Mouse (Mus musculus) lung, postnatal 0 days (tissue): ENCODE results near the gene Glg1.

Experiments used
- CTCF ChIP-seq: IDR thresholded peaks from 2 replicates; pipeline ENCODE4 v1.5.1; 2016; ENCODE audit warnings: antibody characterized with exemption, mild to moderate bottlenecking
- EP300 ChIP-seq: IDR thresholded peaks from 2 replicates; pipeline ENCODE4 v1.6.1; 2016; ENCODE audit warnings: antibody characterized with exemption, mild to moderate bottlenecking, control low read depth

- TF ChIP-seq CTCF (no peak), EP300 (no peak)
Measured at GRCm38 (mm10) chr8:111114891-111115290, 144.1 kb downstream of the Glg1 start.
